Mouse (Mus musculus) embryo, embryonic 10 days (tissue): ENCODE measurements around the gene Ppp1r16b.

Experiments used
- DNase-seq: peaks from one replicate; pipeline ENCODE4 v3.0.0-alpha.2; 2015; ENCODE audit warnings: low spot score

The Ppp1r16b gene

DNA sequence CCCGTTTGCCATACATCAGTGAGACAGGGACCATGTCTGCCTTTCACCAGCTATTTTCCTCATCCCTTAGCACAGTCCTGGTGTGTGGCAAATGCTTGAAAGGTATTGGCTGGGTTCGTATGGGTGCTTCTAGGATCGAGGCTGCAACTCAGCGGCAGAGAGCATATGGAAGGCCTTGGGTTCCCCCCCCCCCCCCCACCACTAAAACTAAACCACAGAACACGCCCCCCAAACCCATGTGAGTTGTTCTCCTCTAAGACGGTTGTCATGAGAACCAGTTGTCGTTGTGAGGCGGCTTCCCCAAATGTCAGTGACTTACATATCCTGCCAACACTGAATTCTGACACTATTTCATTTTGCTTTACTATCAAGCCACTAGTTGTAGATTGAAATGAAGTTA is 24.9 kb downstream of the Ppp1r16b start:
- no peak for DNase-seq

GRCm38 (mm10) chr2:158692191-158692590 is 27.0 kb downstream of the Ppp1r16b start:
- no peak for DNase-seq

GRCm38 (mm10) chr2:158695811-158696210 is 30.6 kb downstream of the Ppp1r16b start:
- DNase-seq, result no peak

DNA sequence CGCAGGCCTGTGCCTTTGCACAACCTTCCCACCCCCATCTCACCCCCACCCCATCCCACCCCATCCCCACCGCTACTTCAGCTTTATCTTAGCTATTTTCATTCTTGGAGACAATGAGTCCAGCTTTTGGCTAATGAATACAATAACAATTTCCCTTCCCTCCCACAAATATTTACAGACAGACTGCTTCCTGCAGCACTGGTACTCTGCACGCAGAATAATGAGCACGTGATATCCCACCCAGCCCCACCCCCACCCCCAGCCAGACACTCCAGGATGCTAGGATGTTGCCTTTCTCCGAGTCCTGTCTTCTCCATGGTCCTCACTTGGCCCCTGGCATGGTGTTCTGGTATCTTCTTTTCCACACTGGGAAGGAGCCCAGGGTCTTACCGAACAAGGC is 31.3 kb downstream of the Ppp1r16b start:
- DNase-seq, result no peak

DNA sequence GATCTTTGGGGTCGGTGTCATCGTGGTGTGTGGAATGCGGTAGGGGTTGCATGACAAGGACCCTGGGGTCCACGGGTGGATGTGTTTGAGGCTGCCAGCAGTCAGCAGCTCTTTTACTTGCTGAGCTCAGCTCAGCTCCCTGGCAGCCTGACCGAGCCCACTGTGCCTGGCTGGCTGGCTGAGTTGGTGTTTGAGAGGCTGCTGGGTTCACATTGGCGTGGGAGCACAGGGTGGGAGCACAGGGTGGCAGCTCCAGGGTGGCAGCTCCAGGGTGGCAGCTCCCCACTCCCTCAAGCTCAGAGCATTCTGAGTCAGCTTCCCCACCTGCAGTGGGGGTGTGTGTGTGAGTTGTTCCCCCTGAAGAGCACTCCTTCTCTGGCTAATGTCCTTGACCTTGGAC is 34.7 kb downstream of the Ppp1r16b start:
- no peak for DNase-seq

DNA sequence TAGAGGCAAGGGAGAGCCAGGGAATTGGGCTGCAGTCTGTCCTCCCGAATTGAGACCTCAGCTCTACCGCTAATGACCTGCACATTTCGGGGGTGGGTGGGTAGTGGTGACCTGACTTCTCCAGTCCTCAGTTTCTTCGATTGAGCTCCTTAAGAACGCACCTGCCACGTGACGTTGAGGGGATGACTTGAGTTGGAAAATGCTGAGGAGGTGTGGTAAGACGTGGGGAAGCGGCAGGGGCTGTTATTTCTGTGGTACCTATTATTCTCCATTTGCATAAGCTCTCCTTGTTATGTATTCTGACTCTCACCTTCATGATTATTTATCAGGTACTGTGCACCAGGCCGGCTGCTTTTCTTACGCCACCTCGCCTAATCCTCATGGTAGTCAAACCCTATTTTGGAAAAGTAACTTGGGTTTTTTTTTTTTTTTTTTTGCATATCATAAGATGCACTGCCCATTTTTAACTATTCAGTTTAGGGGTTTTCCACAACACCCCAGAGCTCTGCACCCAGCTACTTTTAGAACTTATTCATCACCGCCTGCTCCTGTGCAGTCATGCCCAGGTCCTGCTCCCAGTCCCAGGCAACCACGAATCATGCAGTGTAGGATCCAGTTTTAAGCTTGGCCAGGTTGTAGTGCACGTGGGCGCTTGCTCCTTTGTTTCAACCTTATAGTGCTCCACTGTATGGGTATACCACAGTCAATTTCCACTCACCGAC is 35.5 kb downstream of the Ppp1r16b start:
- DNase-seq, result no peak

DNA sequence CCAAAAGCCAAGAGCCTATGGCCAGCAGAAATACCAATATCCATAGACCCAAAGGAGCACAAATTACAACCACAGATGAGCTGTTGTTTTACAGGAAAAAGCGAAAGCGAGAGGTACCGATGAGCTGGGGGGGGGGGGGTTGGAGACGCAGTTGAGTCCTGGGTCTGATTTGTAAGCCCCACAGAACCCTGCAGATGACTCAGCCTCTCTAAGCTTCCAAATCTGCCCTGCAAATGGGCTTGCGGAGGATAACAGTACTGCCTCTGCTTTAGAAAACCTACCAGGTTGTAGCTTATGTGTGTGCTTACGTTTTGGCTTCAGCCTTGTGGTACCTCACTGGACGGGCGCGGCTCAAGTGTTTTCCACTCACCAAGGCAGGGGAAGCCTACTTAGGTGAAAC is 36.3 kb downstream of the Ppp1r16b start:
- DNase-seq, result no peak

- DNase-seq, result no peak
Observed at GRCm38 (mm10) chr2:158702176-158702575, 37.0 kb downstream of the Ppp1r16b start.

DNA sequence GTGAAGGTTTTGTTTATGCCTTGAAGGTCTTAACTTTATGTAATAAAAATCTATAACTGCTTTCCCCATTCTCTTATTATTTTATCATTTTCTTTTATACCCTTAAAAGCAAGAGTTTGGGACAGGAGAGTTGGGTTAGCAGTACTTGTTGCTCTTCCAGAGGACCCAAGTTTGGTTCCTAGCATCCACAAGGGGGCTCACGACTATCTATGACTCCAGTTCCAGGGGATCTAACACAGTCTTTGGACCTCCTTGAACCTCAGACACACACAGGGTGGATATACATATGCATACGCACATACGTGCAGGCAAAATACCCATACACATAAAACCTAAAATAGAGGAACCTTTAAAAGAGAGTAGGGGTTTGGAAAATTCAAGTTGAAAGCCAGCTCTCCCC is 39.5 kb downstream of the Ppp1r16b start:
- DNase-seq, result no peak

GRCm38 (mm10) chr2:158705529-158705928 is 40.3 kb downstream of the Ppp1r16b start:
- no peak for DNase-seq

DNA sequence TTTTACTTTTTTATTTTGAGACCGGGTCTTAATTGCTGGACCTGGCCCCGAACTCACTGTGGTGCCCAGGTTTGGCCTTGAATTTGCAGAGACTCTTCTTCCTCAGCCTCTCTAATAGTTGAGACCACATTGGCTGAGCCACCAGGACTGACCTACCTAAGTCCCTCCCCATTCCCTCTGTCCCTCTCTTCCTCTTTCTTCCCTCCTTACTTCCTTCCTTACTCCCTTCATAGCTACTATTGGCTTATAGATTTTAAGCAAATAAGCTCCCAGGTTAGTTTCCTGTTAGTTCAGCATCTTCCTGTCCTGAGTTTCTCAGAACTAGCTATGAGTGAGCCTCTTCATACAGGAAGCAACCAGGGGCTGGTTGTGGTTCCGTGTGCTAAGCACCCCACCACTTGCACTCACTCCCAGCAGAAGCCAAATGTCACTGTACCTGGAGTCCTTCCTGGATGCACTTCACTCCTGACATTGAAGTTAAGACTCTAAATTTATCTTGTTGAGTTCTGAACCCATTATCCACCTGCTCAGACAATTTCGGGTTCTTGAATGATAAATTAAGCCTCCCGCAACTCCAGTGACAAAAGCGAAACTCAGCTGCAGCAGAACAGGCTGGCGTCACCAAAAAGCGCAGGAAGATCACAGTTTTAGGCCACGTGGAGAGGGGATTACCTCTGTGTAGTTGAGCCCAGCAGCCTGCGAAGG is 41.7 kb downstream of the Ppp1r16b start:
- DNase-seq, result no peak

DNA sequence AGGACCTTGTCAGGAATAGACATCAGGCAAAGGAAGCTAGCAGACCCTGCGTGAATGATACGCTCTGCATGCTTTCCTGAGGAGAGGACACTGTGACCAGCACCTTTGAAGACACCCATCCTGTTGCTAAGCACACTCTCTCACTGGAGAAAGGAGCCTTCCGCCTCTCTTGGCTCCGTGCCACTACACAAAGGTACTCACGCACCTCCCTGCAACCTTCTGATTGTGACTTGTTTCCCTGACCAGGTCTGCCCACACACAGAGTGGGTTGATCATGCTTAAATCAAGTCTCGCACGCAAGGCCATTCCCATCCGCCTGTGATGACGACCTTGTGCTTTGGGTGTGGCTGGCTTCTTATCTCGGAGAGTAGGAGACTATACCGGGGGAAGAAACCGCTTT is 42.9 kb downstream of the Ppp1r16b start:
- no peak for DNase-seq

- DNase-seq, result no peak
Observed at GRCm38 (mm10) chr2:158711929-158712751, 46.9 kb downstream of the Ppp1r16b start.

DNA sequence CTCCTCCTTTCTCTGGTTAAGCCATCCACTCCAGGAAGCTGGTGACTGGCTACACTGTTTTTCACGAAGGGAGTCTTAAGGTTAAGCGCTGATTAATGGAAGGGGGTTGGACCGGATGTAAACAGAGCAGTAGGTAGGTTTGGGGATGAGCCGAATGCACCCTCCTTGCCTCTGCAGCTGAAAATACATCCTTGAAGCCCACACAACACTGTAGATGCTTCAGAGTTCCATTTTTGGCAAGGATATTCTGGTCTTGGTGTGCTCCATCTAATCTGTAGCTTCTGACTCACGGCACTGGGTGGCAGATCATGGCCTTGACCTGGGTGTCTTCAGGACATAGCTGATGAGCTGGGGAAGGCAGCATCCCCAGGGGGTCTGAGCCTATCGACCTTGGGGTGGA is 49.6 kb downstream of the Ppp1r16b start:
- DNase-seq, result no peak

- peak; percentile 14 for DNase-seq
Observed at GRCm38 (mm10) chr2:158716066-158716465, 50.9 kb downstream of the Ppp1r16b start.

DNA sequence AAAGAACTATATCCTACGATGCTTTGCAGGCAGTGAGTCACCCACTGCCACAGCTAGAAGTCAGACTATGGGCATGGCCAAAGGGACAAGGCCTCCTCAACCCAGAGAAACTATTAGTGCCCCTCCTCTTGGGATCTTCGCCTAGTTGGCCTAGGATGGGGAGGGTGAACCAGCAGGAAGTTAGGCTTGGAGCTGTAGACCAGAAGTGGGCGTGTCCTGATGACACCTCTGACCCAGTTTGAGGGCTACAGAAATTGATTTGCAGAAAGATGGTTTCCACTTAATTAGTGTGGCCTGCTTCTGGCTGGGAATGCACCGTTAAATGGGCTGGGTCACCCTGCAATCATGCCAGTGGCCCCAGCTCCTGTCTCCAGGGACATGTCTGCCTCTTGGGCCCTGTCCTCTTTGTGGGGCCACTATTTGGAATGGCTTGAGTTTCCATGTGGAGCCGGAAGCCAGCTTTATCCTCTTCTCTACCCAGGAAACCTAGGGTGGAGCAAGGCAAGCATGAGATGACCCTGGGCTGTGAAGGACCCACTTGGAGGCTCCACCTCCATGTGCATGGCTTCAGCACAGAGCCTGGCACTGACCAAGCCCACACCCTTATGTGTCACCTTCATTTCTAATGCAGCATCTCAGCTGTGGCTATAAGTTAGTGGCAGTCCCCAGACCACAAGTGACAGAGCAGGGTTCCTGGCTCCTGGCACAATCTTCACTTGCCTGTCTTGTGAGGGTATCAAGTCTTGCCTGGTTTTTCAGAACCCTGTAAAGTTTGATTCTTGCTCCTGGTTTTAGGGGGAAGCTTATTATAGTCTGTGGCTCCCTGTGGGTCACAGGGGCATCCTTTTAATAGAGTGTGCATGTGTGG is 52.6 kb downstream of the Ppp1r16b start:
- no peak for DNase-seq

DNA sequence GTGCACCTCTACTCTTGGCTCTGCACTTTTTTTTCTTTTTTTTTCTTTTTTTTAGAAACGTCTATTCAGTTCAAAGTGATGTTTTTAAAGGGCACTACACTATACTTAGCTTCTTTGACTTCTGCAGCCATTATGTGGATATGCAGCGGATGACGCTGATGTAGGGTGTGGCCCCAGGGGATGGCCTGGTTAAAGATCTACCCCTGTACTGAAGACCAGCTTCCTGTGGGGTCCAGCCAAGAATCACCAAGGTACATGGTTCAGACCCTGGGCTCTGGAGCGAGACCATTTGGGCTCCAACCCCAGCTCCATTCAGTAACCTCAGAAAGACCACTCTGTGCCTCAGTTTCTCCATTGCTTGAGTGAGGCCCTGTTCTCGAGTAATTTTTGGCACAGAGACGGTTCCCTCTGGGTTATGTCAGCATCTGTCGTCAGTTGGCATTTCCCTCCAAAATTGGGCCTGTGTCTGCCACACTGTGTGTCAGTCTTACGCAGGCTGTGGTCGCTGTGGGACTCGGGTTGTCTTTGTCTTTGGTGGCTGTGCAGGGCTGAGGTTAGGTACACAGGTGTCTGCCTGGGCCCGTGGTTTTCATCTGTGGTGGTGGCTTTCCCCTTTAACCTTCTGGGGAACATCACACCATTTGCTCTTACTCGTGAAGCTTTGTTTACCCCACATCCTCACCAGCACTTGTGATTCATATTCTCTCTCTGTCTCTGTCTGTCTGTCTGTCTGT is 53.8 kb downstream of the Ppp1r16b start:
- no peak for DNase-seq

- no peak for DNase-seq
Observed at GRCm38 (mm10) chr2:158720715-158721370, 55.6 kb downstream of the Ppp1r16b start.

GRCm38 (mm10) chr2:158721481-158721880 is 56.3 kb downstream of the Ppp1r16b start:
- no peak for DNase-seq

GRCm38 (mm10) chr2:158722135-158722534 is 56.9 kb downstream of the Ppp1r16b start:
- DNase-seq, result no peak
